Mouse (Mus musculus): Measurements from ENCODE around the gene Dusp10.

Gene Dusp10

DNA sequence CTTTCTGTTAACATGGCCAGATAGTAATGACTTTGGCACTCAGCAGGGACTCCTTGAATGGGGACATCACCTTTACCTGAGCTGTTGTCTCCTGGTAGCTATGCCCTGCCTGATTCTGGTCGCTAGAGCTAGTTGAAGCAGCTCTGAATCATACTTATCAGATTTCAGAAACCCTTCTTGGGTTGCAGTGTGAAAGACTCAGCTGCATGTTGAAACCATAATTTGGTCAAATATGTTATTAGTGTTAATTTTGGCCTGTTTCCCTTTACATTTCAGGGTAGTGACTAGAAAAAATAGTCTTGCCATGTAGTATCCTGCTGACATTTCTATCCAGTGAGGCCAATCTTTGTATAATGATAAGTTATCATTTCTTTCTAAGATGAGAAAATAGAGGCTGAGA, 38.2 kb downstream of the Dusp10 start:
- in situ Hi-C loops (cut with MboI; ENCODE audit: unreplicated experiment in 2 of 2), result no loop called here

- in situ Hi-C loops (cut with MboI; ENCODE audit: unreplicated experiment in 2 of 2), result no loop called here
These were observed 38.7 kb downstream of the Dusp10 start for GRCm38 (mm10) chr1:184051824-184052223.

DNA sequence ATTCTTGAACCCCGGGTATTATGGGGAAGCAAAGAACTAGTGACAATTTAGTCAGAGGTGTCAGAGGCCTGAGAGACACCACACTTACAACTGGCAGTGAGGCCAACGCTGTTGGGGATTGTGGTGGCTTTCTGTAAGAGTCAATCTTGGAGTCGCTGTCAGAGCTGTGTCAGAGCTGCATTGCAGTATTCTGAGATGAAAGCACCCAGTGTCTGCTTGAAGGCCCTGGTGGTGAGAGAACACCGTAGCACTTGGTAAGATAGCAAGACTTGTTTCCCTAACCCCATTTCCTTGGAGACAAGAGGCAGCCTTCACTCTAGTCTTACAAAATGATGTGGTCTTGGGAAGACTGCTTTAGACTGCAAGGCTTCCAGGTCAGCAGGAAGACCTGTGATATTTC, 39.2 kb downstream of the Dusp10 start:
- in situ Hi-C loops (cut with MboI; ENCODE audit: unreplicated experiment in 2 of 2), result no loop called here

DNA sequence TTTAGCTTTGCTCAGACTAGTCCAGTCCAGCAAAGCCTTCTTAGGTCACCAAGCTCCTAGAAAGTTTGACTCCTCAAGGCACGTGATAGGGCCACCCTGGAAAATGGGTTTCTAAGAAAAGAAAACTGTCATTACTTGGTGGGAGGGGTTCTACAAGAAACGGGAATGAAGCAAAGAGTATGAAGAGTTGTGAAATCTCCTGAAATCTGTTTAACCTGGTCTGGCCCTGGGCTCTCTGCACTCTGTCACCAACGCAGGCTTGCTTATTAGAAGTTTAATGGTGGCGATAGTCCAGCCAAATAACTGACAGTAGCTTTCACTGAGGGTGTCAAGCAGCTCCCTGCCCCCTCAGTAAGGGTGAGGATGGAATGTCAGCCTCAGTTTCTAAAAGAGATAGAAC, 40.0 kb downstream of the Dusp10 start:
- in situ Hi-C loops (cut with MboI; ENCODE audit: unreplicated experiment in 2 of 2), result no loop called here

- in situ Hi-C loops (cut with MboI; ENCODE audit: unreplicated experiment in 2 of 2), result no loop called here
These were observed 40.6 kb downstream of the Dusp10 start for GRCm38 (mm10) chr1:184053711-184054110.

DNA sequence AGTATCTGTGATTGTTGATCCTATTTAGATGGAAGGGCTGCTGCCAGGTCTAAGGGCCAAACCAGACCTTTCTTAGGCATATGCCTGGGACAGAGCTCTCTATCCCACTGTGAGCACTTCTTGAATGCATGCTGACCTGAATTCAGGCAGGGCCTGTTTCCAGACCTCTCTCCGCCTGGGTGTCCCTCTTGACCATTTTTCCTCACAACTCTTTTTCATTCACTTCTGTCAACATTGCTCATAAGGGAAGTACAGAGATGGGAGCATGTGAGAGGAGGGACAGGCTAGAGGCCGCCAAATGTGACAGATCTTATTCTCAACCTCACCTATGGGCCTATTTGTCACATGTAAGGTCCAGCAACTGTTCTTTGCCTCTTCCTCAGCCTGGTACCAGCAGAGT, 41.1 kb downstream of the Dusp10 start:
- in situ Hi-C loops (cut with MboI; ENCODE audit: unreplicated experiment in 2 of 2), result no loop called here

DNA sequence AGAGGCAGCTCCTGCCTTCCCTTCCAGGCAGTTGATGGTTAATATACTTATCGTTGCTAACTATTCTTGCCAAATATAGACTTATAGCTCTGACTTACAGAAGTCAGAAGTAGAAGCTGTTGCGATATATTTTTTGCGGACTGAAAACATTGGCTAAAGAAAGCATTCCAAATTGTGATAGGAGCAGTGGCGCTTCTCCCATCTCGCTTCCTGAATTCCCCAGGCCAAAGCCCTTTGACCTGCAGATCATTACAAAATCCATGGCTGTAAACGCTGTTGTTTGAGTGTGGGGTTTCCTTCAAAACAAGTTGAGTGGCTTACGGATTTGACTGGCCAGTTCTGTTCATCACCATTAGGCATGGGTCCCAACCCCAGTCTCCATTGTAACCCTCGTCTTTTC, 45.1 kb downstream of the Dusp10 start:
- in situ Hi-C loops (cut with MboI; ENCODE audit: unreplicated experiment in 2 of 2), result no loop called here

DNA sequence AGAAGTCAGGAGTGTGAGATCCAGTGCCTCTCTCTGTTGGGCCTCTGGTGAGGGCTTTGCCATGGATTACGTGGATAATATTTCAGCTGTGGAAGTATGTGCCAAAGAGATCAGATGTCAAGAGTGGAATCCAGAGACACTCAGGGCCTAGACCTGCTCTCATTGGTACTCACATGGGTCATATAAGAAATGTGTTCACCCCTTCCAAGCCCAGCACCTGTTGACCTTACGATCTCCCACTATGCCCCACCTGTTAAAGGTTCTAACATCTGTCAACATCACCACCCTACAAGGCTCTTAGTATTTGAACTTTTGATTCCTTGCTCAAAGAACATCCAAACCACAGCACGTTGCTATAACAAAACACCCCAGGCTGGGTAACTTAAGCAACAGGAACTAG, 46.7 kb downstream of the Dusp10 start:
- in situ Hi-C loops (cut with MboI; ENCODE audit: unreplicated experiment in 2 of 2), result no loop called here

DNA sequence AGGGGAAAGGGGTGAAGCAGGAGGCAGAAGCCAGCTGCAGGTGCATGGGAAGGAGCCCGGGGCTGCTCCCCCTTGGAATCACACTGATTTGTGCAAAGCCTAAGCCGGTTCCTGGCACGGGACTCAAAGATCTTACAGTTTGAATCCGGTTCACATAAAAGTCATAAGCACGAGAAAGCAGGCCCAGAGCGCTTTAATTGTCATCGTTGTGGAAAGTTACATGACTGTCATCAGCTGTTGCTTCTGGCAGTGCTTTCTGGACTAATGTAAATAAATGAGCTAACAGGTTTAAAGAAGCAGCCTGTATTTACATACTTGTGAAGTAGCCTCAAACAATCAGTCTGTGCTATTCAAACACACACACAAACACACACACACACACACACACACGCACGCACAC, 47.3 kb downstream of the Dusp10 start:
- in situ Hi-C loops (cut with MboI; ENCODE audit: unreplicated experiment in 2 of 2), result no loop called here

DNA sequence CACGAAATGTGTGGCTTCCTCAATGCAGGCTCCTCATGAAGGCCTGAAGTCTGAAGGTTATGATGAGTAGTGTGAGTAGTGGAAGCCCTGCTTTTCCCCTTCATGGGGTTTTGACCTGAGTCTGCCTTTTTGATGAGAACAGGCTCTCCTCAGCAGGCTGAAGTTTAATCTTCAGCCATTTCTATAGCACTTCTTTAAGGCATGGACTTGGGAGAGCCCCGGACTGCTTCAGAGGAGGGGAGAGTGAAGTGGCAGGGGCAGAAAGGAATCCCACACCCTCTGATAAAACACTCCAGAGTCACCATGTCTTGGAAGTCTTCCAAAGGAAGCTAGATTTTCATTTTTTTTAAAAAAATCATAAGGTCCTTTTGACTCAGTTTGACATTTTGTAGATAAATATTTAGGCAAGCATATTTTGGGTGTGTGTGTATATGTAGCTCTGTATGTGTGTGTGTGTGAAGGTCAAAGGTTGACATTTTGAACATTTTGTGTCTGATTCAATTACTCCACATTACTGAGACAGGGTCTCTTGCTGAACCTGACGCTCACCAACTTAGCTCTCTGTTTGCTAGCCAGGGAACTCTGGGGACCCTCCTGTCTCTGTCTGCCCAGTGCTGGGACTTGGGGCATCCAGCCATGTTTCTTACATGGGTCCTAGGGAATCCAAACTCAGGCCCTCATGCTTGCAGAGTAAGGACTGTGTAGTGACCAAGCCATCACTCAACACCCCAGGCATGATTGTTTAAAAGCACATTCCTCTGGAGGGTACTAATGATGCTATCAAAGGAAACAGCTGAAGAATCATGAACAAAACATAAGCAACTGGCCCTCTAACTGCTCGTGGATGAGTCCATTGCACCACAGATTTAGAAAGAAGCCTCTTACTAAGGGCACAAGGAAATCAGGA, 48.0 kb downstream of the Dusp10 start:
- in situ Hi-C loops (cut with MboI; ENCODE audit: unreplicated experiment in 2 of 2), result no loop called here

DNA sequence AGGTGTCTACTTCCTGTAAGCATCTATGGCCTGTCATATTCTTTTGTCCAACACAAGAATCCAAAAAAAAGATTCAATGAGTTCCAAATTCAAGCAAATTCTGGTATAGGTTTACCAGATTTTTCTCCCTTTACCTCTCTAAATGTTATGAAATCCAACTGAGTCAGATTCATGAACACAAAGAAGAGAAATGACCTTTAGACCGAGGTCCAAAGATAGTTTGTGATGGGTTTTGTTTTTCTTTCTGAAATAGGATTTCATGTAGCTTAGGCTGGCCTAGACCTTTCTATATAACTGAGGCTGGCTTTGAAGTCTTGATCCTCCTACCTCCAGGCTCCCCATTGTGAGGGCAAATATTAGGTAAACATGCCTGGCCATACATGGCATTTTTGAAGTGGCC, 48.8 kb downstream of the Dusp10 start:
- in situ Hi-C loops (cut with MboI; ENCODE audit: unreplicated experiment in 2 of 2), result no loop called here

GRCm38 (mm10) chr1:184064306-184064705, 51.2 kb downstream of the Dusp10 start:
- in situ Hi-C loops (cut with MboI; ENCODE audit: unreplicated experiment in 2 of 2), result no loop called here

DNA sequence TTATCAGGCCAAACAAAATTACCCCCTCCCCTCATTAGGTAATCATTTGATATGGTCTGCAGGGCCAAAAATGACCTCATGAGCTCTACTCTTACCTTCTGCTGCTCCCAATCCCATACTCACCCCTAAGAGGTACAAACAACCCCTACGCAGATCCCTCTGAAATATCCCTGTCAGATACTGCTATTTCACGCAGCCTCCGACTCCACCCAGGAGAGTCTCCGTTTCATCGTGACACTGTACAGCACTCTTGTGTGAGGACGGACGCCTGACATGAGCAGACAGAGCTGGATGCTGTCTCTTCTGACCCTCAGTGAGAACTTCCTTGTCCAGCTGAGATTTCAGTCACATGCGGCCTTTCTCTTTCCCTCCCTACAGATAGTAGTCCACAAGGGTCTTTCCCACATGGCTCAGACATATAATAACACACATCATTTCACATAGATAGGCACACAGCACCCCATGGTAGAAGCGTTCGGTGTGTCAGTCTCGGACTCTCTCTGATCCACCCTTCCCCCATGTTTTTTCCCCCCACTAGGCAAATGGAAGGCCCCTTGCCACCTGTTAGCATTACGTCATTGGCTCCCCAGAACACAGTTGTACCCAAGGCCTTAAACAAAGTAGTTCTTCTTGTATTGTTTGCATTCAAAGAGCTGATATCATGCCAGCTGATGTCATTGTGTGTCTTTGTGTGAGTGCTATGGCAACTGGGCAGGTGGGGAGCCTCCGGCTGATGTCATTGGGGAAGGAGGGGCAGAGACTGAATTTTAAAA, 52.7 kb downstream of the Dusp10 start:
- in situ Hi-C loops (cut with MboI; ENCODE audit: unreplicated experiment in 2 of 2), result no loop called here

- in situ Hi-C loops (cut with MboI; ENCODE audit: unreplicated experiment in 2 of 2), result no loop called here
These were observed 53.6 kb downstream of the Dusp10 start for GRCm38 (mm10) chr1:184066460-184067287.

DNA sequence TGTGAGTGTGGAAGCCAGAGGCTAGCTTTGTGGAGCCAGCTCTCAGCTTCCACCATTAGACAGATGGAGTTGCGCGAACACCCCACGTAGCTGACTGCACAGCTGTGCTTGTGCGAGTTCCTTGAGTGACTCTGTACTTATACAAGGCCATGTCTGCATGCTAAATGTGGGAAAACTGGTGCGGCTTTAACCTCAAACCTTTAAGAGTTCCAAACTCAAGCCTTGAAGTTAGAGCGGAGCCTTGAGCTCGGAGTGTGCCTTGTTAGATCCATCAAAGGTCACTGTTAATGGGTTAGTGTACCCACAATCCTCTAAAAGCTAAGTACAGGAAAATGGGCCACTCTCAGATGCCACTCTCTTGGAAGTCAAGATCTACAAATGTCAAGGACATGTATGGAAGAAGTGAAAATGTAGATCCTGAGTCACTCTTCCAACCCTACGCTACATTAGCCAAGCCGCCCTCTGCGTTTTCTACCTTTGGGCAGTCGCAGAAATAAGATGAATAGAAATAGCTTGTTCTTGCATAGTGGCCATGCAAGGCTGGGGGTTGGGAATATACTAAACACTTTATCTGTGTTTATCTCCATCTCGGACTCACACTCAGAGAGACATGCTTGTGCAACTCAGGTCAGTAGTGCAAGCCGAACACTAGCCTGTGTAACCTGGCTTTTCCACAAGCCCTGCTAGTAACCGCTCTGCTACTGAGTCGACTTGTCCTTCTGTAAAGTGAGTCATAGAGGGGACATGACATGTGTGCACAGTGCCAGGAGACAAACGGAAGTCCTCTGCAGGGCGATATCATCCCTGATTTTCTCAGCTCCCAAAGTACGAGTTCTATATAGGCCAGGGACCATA, 54.8 kb downstream of the Dusp10 start:
- in situ Hi-C loops (cut with MboI; ENCODE audit: unreplicated experiment in 2 of 2), result no loop called here

- in situ Hi-C loops (cut with MboI; ENCODE audit: unreplicated experiment in 2 of 2), result no loop called here
These were observed 55.9 kb downstream of the Dusp10 start for GRCm38 (mm10) chr1:184068971-184069370.

GRCm38 (mm10) chr1:184076065-184076464, 63.0 kb downstream of the Dusp10 start:
- in situ Hi-C loops (cut with MboI; ENCODE audit: unreplicated experiment in 2 of 2), result no loop called here

- in situ Hi-C loops (cut with MboI; ENCODE audit: unreplicated experiment in 2 of 2), result no loop called here
These were observed 63.7 kb downstream of the Dusp10 start for GRCm38 (mm10) chr1:184076756-184077155.

- in situ Hi-C loops (cut with MboI; ENCODE audit: unreplicated experiment in 2 of 2), result no loop called here
These were observed 66.2 kb downstream of the Dusp10 start for GRCm38 (mm10) chr1:184079304-184079703.

- in situ Hi-C loops (cut with MboI; ENCODE audit: unreplicated experiment in 2 of 2), result no loop called here
These were observed 69.6 kb downstream of the Dusp10 start for GRCm38 (mm10) chr1:184082661-184083060.
